Mouse (Mus musculus): ENCODE data around the gene Pstk.
"Not testable (repeated sequence)": the region's sequence is repeated elsewhere in the genome, so short reads cannot be mapped to it uniquely, and the experiment has no call there.

Pstk gene

GRCm38 (mm10) chr7:131416742-131417141 lies 45.8 kb downstream of the Pstk start:
- DNase-seq (ENCODE audit: low read depth), result not testable (repeated sequence)

- DNase-seq (ENCODE audit: low read depth), result no peak
These were observed 46.7 kb downstream of the Pstk start for GRCm38 (mm10) chr7:131417605-131418004.

- no peak for DNase-seq (ENCODE audit: low read depth)
These were observed 54.0 kb downstream of the Pstk start for GRCm38 (mm10) chr7:131424912-131425311.

- DNase-seq (ENCODE audit: low read depth), result no peak
These were observed 56.4 kb downstream of the Pstk start for GRCm38 (mm10) chr7:131427331-131427730.

- no peak for DNase-seq (ENCODE audit: low read depth)
These were observed 61.3 kb downstream of the Pstk start for GRCm38 (mm10) chr7:131432244-131432643.

- DNase-seq (ENCODE audit: low read depth), result no peak
These were observed 63.3 kb downstream of the Pstk start for GRCm38 (mm10) chr7:131434276-131434675.

GRCm38 (mm10) chr7:131437051-131437450 lies 66.1 kb downstream of the Pstk start:
- DNase-seq (ENCODE audit: low read depth), result no peak

Data from fibroblast of lung, adult 2 months (primary cell).